Mouse (Mus musculus): ENCODE measurements at regions not wholly inside any gene's neighbourhood (a gene's known extent, or its start where the extent isn't known, plus 50 kb on each side); places are given as distances from the start of the nearest gene placed in this dataset.

DNA sequence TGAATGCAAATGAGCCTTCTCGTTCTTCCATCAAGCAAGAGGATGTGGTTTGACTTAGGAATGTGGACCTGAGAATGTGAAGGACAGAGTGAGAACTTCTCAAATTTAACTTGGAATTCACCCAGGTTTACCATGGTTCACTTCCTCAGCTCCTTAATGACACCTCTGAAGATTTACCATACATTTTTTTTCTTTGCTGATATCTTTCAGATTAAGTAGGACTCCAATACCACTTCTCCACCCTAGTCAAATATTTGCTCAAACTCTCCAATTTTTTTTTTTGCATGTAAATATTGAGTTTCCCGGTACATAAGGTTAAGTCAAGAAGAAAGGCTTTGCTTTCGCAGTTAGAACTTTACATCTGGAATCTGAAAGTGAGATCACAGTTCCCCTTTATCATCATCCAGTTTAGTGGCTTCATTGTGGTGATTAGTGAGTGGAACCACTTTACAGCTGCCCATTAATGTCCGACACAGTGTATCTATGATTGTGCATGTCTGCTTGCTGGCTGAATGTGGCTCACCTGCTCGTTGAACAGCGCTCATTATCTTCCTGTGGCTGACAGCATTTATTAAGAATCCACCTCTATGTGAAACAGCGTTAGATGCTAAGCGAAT lies 446.0 kb upstream of the Adam34 start:
- Histone ChIP-seq H3K4me3 (ENCODE audit: low read depth, low read length) (no peak overlapping the region), H3K4me2 (ENCODE audit: low read depth, low read length) (no peak overlapping the region)
- ATAC-seq (ENCODE audit: insufficient read depth, low read depth), result no peak

DNA sequence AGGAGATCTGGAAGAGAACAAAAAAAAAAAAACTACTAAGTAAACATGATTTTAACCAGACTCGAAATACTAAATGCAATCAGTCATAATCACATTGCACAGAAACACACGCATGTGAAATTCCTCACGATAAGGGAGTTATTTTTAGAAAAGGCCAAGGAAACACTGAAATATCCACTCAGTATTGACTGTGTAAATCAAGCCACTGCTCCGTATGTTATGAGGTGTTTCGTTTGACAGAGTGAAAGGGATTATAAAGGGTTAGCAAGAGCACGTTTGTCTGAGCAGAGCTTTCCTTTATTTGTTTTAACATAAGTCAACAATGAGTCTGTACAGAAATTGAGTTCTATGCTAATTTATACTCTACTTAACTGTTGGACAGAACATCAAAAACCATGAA lies 455.3 kb upstream of the Adam34 start:
- peak overlapping the region; percentile 37; the same call in 1 of the 2 replicates for H3K4me2 ChIP-seq (ENCODE audit: low read depth, low read length)
- H3K4me3 ChIP-seq (ENCODE audit: low read depth, low read length), result no peak overlapping the region
- 0 out of 2 replicates have a peak, but pooled peaks cover 5% of the 10 kb centered on the region for H3K4me1 ChIP-seq (ENCODE audit: control insufficient read depth, insufficient read depth)
- H3K27me3 ChIP-seq (ENCODE audit: control insufficient read depth, insufficient read depth, low read length), result no peaks in the 10 kb centered on the region
- no peak for TF ChIP-seq EP300 (IDR thresholded peaks at IDR 0.05; ENCODE audit: low read depth)
- no peak for TF ChIP-seq CTCF (IDR thresholded peaks at IDR 0.05; ENCODE audit: low read depth)
- no peak overlapping the region for H3K27ac ChIP-seq (ENCODE audit: low read depth)
- no peak for ATAC-seq (ENCODE audit: insufficient read depth, low read depth)
- H3K36me3 ChIP-seq (replicated peaks; ENCODE audit: control insufficient read depth, insufficient read depth, low read length), result no peaks in the 10 kb centered on the region
- no peak for DNase-seq (ENCODE audit: low spot score)
- 9% methylated on average over 6 of the region's 6 CpGs for WGBS
- H3K9ac ChIP-seq (replicated peaks; ENCODE audit: low read depth, low read length), result no peak overlapping the region
- no peaks in the 10 kb centered on the region for H3K9me3 ChIP-seq (replicated peaks; ENCODE audit: control insufficient read depth, low read length)

More for the DNA sequence above, 446.0 kb upstream of the Adam34 start:
- Histone ChIP-seq H3K27ac (ENCODE audit: low read depth) (no peak overlapping the region), H3K27me3 (ENCODE audit: control insufficient read depth, insufficient read depth, low read length) (no peaks in the 10 kb centered on the region), H3K4me1 (ENCODE audit: control insufficient read depth, insufficient read depth) (no peaks in the 10 kb centered on the region), H3K9me3 (replicated peaks; ENCODE audit: control insufficient read depth, low read length) (no peaks in the 10 kb centered on the region), H3K9ac (replicated peaks; ENCODE audit: low read depth, low read length) (no peak overlapping the region), H3K36me3 (replicated peaks; ENCODE audit: control insufficient read depth, insufficient read depth, low read length) (no peaks in the 10 kb centered on the region)
- no peak for TF ChIP-seq CTCF (IDR thresholded peaks at IDR 0.05; ENCODE audit: low read depth)
- no peak for TF ChIP-seq EP300 (IDR thresholded peaks at IDR 0.05; ENCODE audit: low read depth)
- no peak for DNase-seq (ENCODE audit: low spot score)
- WGBS, result 64% methylated on average over 8 of the region's 8 CpGs

DNA sequence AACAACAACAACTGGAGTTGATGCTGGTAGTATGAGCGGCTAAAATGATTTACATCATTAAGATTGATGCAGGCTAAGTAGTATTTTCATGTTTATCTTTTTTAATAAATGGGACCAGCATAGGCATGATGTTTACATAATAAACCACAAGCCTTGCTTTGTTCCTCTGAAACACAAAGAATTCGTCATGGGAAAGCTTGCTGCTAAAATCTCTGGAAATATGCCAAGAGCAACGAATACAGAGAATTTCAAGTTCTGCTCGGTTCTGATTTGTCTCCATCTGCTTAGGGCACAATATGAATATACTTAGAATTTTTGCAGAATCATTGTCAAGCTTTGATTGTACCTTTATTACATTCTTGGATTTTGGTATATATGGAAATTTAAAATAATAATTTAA lies 467.2 kb upstream of the Adam34 start:
- no peak overlapping the region for H3K4me3 ChIP-seq (ENCODE audit: low read depth, low read length)
- H3K27ac ChIP-seq (ENCODE audit: low read depth), result no peak overlapping the region
- no peak for ATAC-seq (ENCODE audit: insufficient read depth, low read depth)
- H3K4me1 ChIP-seq (ENCODE audit: control insufficient read depth, insufficient read depth), result no peaks in the 10 kb centered on the region
- no peaks in the 10 kb centered on the region for H3K36me3 ChIP-seq (replicated peaks; ENCODE audit: control insufficient read depth, insufficient read depth, low read length)
- no peak for DNase-seq (ENCODE audit: low spot score)
- H3K9ac ChIP-seq (replicated peaks; ENCODE audit: low read depth, low read length), result no peak overlapping the region
- no peaks in the 10 kb centered on the region for H3K9me3 ChIP-seq (replicated peaks; ENCODE audit: control insufficient read depth, low read length)
- H3K4me2 ChIP-seq (ENCODE audit: low read depth, low read length), result no peak overlapping the region
- WGBS, result 39% methylated on average over 4 of the region's 4 CpGs
- H3K27me3 ChIP-seq (ENCODE audit: control insufficient read depth, insufficient read depth, low read length), result no peaks in the 10 kb centered on the region
- TF ChIP-seq CTCF (IDR thresholded peaks at IDR 0.05; ENCODE audit: low read depth) (no peak), EP300 (IDR thresholded peaks at IDR 0.05; ENCODE audit: low read depth) (no peak)

DNA sequence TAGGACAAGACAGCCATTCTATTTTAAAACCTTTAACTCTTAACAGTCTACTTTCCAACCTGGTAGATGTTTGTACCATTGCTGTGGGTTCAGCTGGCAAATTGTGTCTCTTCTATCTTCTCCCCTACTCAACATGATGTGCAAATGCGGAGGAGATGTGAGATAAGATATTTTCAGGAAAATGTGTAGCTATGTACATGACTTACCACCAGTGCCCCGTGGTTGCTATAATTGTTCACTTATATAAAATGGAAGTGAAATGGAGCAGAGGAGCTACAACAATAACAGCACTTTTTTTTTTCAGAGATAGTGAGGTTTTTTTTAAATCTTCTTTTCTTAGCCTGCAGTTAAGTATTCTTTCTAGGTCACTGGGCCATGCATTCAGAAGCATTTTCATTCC lies 492.4 kb upstream of the Adam34 start:
- DNase-seq (ENCODE audit: low spot score), result no peak
- no peaks in the 10 kb centered on the region for H3K9me3 ChIP-seq (replicated peaks; ENCODE audit: control insufficient read depth, low read length)
- H3K27me3 ChIP-seq (ENCODE audit: control insufficient read depth, insufficient read depth, low read length), result no peaks in the 10 kb centered on the region
- 78% methylated on average over 2 of the region's 2 CpGs for WGBS
- no peak overlapping the region for H3K9ac ChIP-seq (replicated peaks; ENCODE audit: low read depth, low read length)
- ATAC-seq (ENCODE audit: insufficient read depth, low read depth), result no peak
- H3K4me3 ChIP-seq (ENCODE audit: low read depth, low read length), result no peak overlapping the region
- H3K27ac ChIP-seq (ENCODE audit: low read depth), result no peak overlapping the region
- TF ChIP-seq EP300 (IDR thresholded peaks at IDR 0.05; ENCODE audit: low read depth), result no peak
- no peak for TF ChIP-seq CTCF (IDR thresholded peaks at IDR 0.05; ENCODE audit: low read depth)
- H3K4me1 ChIP-seq (ENCODE audit: control insufficient read depth, insufficient read depth), result no peaks in the 10 kb centered on the region
- no peaks in the 10 kb centered on the region for H3K36me3 ChIP-seq (replicated peaks; ENCODE audit: control insufficient read depth, insufficient read depth, low read length)
- H3K4me2 ChIP-seq (ENCODE audit: low read depth, low read length), result no peak overlapping the region

DNA sequence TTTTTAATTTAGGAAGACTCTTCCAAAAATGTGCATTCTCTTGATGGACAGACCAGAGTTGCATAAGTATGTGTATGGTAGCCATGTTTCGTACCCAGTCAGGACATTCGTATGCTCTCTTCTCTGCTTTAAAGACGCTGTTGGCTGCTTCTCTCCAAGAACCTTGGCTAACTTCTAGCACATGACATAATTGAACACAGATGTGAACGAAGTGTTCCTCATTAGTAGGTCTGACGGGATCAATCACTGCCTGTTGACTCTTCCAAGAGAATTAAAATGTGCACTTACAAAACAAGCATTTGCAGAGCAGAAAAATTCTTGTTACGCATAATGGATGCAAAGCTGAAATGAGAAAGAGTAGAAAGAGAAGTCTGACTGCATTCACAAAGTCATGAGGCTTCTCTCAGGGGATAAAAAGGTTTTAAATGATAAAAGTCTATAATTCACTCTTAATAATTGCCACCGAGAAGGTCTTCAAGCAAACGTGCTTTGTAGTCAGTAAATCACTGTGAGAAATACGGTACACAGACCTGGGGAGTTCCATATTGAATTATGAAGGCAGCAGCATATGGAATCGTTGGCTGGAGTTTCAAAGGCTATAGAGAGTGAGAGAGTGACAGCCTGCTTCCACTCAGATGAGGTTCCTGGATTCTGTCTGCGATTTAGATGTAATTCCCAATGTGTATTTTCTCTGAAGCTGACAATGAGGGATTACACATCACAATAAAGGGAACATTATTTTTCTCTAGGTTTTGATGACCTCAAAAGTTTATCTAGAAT lies 496.7 kb upstream of the Adam34 start:
- H3K27me3 ChIP-seq (ENCODE audit: control insufficient read depth, insufficient read depth, low read length), result no peaks in the 10 kb centered on the region
- H3K27ac ChIP-seq (ENCODE audit: low read depth), result no peak overlapping the region
- no peaks in the 10 kb centered on the region for H3K9me3 ChIP-seq (replicated peaks; ENCODE audit: control insufficient read depth, low read length)
- H3K4me2 ChIP-seq (ENCODE audit: low read depth, low read length), result no peak overlapping the region
- no peaks in the 10 kb centered on the region for H3K4me1 ChIP-seq (ENCODE audit: control insufficient read depth, insufficient read depth)
- H3K9ac ChIP-seq (replicated peaks; ENCODE audit: low read depth, low read length), result no peak overlapping the region
- 74% methylated on average over 11 of the region's 11 CpGs for WGBS
- TF ChIP-seq CTCF (IDR thresholded peaks at IDR 0.05; ENCODE audit: low read depth), result no peak
- TF ChIP-seq EP300 (IDR thresholded peaks at IDR 0.05; ENCODE audit: low read depth), result no peak
- no peak overlapping the region for H3K4me3 ChIP-seq (ENCODE audit: low read depth, low read length)
- DNase-seq (ENCODE audit: low spot score), result no peak
- no peaks in the 10 kb centered on the region for H3K36me3 ChIP-seq (replicated peaks; ENCODE audit: control insufficient read depth, insufficient read depth, low read length)
- no peak for ATAC-seq (ENCODE audit: insufficient read depth, low read depth)
